Mouse (Mus musculus) thymus, adult 2 months (tissue): ENCODE data around the gene Bbs9.

Experiments used
- CTCF ChIP-seq: fragments of 200-500 bp; IDR thresholded peaks from 2 replicates; pipeline ENCODE4 v1.5.1; 2012; ENCODE audit warnings: mild to moderate bottlenecking, control low read depth, low read length, moderate library complexity, borderline replicate concordance; ENCODE audit not compliant: control insufficient read depth, poor library complexity, insufficient read depth; ENCODE audit errors: extremely low read depth
- POLR2A ChIP-seq: fragments of 200-500 bp; IDR thresholded peaks from 2 replicates; pipeline ENCODE4 v1.6.1; 2012; ENCODE audit warnings: mild to moderate bottlenecking, low read length, control low read depth, moderate library complexity; ENCODE audit not compliant: control insufficient read depth, poor library complexity, insufficient read depth; ENCODE audit errors: extremely low read depth

DNA sequence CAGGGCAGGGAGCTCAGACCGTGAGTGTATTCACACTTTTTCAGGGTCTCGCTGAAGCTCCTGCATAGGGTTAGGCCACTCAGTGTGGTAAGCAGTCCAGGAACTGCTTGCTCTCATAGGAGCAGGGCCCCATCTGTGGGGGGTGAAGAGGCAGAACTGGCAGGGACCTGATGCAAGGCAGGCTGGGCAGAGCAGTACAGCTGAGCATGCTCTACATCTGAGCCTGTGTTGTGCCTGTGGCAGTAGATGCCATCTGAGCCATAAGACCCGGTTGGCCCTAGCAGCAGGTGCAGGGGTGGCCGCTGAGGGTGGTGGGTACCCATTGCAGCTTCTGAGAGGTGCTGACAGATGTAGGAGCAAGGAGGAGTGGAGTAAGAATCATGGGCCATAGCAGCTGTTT lies 202.5 kb downstream of the Bbs9 start:
- no peak for TF ChIP-seq POLR2A
- TF ChIP-seq CTCF, result no peak
